Mouse (Mus musculus) bone marrow, adult 2 months (tissue): ENCODE measurements around the gene Map3k21.

Experiments used
- CTCF ChIP-seq: fragments of 200-500 bp; IDR thresholded peaks from 2 replicates; pipeline ENCODE4 v1.5.1; 2011; ENCODE audit warnings: low read length, control low read depth; ENCODE audit not compliant: control insufficient read depth, insufficient read depth
- POLR2A ChIP-seq: fragments of 200-500 bp; IDR thresholded peaks from 2 replicates; pipeline ENCODE4 v1.6.1; 2011; ENCODE audit warnings: low read depth, mild to moderate bottlenecking, control low read depth, low read length, borderline replicate concordance; ENCODE audit not compliant: control insufficient read depth

DNA sequence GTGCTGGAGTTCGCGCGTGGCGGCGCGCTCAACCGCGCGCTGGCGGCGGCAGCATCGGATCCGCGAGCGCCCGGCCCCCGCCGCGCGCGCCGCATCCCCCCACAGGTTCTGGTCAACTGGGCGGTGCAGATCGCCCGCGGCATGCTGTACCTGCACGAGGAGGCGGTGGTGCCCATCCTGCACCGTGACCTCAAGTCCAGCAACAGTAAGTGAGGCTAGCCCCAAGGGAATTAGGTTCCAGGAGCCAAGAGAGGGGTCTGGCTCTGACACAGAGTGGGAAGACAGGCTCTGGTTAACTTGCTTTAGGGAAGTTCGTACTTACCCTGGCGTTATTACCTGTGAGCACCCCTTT, 955 bp downstream of the Map3k21 start:
- TF ChIP-seq POLR2A (no peak), CTCF (no peak)
